Mouse (Mus musculus): ENCODE results near the gene Plppr5.

DNA sequence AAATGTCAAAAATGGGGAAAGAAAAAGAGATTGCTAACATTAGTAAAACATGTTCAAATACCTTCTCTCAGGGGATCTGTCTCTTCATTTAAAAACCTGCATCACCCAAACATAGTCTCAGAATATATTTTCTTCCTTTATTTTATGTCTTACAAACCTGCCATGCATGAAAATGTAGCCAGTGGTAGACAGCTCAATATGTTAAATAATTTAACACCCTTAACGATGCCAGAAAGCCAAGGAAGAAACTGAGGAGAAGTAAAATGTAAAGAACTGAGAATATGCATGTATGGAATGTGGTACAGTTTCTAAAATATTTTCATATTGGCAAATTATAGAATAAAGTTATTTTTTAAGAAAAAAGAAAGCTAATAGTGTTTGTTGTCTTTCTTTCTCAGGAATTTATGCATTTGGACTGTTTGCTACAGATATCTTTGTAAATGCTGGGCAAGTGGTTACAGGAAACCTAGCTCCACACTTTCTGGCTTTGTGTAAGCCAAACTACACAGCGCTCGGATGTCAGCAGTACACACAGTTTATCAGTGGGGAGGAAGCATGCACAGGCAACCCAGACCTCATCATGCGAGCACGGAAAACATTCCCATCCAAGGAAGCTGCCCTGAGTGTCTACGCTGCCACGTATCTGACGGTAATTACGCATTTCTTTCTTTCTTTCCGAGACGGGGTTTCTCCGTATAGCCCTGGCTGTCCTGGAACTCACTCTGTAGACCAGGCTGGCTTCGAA lies 50.8 kb downstream of the Plppr5 start:
- TF ChIP-seq CTCF (IDR thresholded peaks at IDR 0.05; ENCODE audit: borderline replicate concordance, insufficient read depth, low read length) (no peak), POLR2A (IDR thresholded peaks at IDR 0.05; ENCODE audit: low read depth, low read length) (no peak)

Data from embryonic fibroblast, embryonic 13.5 days (primary cell).